Mouse (Mus musculus) cortical plate, adult 2 months (tissue): ENCODE measurements around the gene Gm45015.

ENCODE experiments used
- CTCF ChIP-seq: fragments of 200-500 bp; IDR thresholded peaks from 2 replicates; pipeline ENCODE4 v1.5.1; 2011; ENCODE audit warnings: mild to moderate bottlenecking, control low read depth, low read length; ENCODE audit not compliant: insufficient read depth; ENCODE audit errors: extremely low read depth
- POLR2A ChIP-seq: fragments of 200-500 bp; IDR thresholded peaks from 2 replicates; pipeline ENCODE4 v1.6.1; 2011; ENCODE audit warnings: mild to moderate bottlenecking, low read length, control low read depth; ENCODE audit not compliant: insufficient read depth; ENCODE audit errors: extremely low read depth

DNA sequence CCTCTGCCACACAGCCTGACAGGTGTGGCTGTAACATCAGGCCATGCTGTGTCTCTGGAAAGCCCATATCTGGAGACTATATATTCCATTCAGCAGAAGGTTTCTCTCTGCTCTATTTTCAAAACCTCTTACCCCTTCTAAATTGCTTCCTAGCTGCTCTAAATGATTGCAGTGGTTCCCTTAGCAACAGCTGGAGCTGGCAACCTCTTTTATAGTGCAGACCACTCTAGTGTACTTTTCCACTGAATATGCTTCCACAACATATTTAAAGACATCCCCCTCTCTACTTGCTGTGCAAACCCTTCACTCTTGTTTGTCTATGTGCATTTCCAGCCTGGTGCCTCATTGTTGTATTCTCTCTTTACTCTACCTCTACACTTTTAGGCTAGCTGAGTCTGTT is 3.1 kb downstream of the Gm45015 start:
- TF ChIP-seq CTCF = no peak
- TF ChIP-seq POLR2A = no peak
